Mouse (Mus musculus) testis, adult 2 months (tissue): Measurements from ENCODE around the gene Etv5. TPM values are rescaled to one million over a fixed set of nuclear protein-coding genes. Genes with fewer than 3 reads are reported as not detected.

Experiments used
- H3K27ac ChIP-seq: fragments of 200-500 bp; 2 replicates; pipeline ENCODE4 v1.5.1; 2012; ENCODE audit warnings: low read depth, low read length; ENCODE audit not compliant: control insufficient read depth, insufficient read depth
- H3K27me3 ChIP-seq: fragments of 200-500 bp; 2 replicates; pipeline ENCODE4 v1.6.1; 2012; ENCODE audit warnings: mild to moderate bottlenecking, low read length, moderate library complexity; ENCODE audit not compliant: control insufficient read depth, insufficient read depth
- H3K36me3 ChIP-seq: fragments of 200-500 bp; 2 replicates; pipeline ENCODE4 v1.6.1; 2012; ENCODE audit warnings: mild to moderate bottlenecking, low read length; ENCODE audit not compliant: control insufficient read depth, insufficient read depth
- H3K4me1 ChIP-seq: fragments of 200-500 bp; 2 replicates; pipeline ENCODE4 v1.6.1; 2012; ENCODE audit warnings: low read length; ENCODE audit not compliant: control insufficient read depth, insufficient read depth
- H3K4me3 ChIP-seq: fragments of 200-500 bp; 2 replicates; pipeline ENCODE4 v1.5.1; 2012; ENCODE audit warnings: low read depth, mild to moderate bottlenecking, low read length, moderate library complexity, mixed read lengths; ENCODE audit not compliant: control insufficient read depth
- CTCF ChIP-seq: fragments of 200-500 bp; IDR thresholded peaks from 2 replicates; pipeline ENCODE4 v1.5.1; 2012; ENCODE audit warnings: low read depth, mild to moderate bottlenecking, inconsistent platforms, low read length, moderate library complexity; ENCODE audit not compliant: control insufficient read depth, insufficient read depth, insufficient replicate concordance
- POLR2A ChIP-seq: fragments of 200-500 bp; IDR thresholded peaks from 2 replicates; pipeline ENCODE4 v1.6.1; 2012; ENCODE audit warnings: low read depth, mild to moderate bottlenecking, inconsistent platforms, low read length, moderate library complexity; ENCODE audit not compliant: control insufficient read depth
- polyA plus RNA-seq: library from polyadenylated mRNA; depleted of rRNA; stranded (reverse); fragments of >200 nt; gene quantifications from 2 replicates; pipeline ENCODE4 v1.2.3, GENCODE M21; 2012

Gene Etv5
- polyA plus RNA-seq, 1 experiment: 12.6 TPM

GRCm38 (mm10) chr16:22380981-22381380 lies 58.5 kb downstream of the Etv5 start:
- no peak for TF ChIP-seq POLR2A
- no peak for TF ChIP-seq CTCF
- Histone ChIP-seq H3K27ac (no peak overlapping the region), H3K4me3 (no peak overlapping the region), H3K4me1 (no peaks in the 10 kb centered on the region), H3K27me3 (no peaks in the 10 kb centered on the region), H3K36me3 (no peaks in the 10 kb centered on the region)

- H3K4me3 ChIP-seq: no peak overlapping the region
Observed at GRCm38 (mm10) chr16:22379986-22380385, 59.5 kb downstream of the Etv5 start.

DNA sequence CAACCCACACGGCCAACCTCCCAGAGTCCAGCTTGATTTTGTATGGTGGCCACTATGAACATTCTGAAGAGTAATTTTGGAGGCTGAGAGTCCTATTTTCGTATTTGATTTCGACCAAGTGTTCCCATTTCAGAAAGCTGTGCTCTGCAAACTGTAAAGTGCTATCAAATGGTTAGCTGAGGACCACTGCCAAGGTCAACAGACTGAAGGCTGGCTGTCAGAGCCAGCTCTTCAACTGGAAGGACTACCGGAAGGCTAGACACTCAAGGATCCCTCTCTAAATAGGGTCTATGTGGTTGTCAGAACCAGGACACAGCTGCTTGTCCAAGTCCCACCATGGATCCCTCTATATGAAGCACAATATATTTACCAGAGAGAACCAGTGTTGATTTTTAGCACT lies 60.2 kb downstream of the Etv5 start:
- Histone ChIP-seq H3K27ac (no peak overlapping the region), H3K36me3 (no peaks in the 10 kb centered on the region), H3K4me1 (no peaks in the 10 kb centered on the region), H3K4me3 (no peak overlapping the region), H3K27me3 (no peaks in the 10 kb centered on the region)
- TF ChIP-seq POLR2A (no peak), CTCF (no peak)

More at GRCm38 (mm10) chr16:22379986-22380385, 59.5 kb downstream of the Etv5 start:
- H3K27ac ChIP-seq: no peak overlapping the region
- H3K27me3 ChIP-seq: no peaks in the 10 kb centered on the region
- TF ChIP-seq POLR2A (no peak), CTCF (no peak)
- no peaks in the 10 kb centered on the region for H3K36me3 ChIP-seq
- no peaks in the 10 kb centered on the region for H3K4me1 ChIP-seq

DNA sequence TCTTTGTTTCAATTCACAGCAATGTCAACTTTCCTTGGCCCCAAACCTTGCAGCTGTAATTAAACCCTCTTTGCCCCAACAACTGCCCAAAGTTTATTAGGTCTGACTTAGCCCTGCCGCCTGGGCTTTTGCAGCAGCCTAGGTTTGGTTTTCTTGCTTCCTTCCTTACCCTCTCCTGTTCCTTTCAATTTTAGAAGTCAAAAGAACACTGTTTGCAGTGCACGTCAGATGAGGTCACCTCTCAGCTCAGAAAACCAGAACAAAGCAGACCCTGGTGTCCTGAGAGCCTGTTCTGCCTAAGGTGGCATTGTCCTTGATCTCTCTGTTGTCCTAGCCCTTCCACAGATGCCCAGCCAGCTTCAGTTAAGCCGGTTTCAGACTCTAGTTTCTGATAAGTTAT lies 61.8 kb downstream of the Etv5 start:
- Histone ChIP-seq H3K4me3 (no peak overlapping the region), H3K36me3 (no peaks in the 10 kb centered on the region), H3K27ac (no peak overlapping the region), H3K27me3 (no peaks in the 10 kb centered on the region), H3K4me1 (no peaks in the 10 kb centered on the region)
- TF ChIP-seq CTCF (no peak), POLR2A (no peak)

DNA sequence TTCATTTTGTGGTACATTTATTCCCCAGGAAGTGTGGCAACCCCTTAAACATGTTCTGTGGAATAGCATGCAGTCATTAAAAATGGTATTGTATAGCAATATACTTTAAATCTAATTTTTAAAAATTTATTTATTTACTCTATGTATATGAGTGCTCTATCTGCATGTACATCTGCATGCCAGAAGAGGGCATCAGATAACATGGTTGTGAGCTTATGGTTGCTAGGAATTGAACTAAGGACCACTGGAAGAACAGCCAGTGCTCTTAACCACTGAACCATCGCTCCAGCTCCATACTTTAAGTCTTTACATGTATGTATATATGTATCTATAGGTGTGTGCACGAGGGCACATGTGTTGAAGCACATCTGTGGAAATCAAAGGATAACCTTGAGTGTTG lies 64.6 kb downstream of the Etv5 start:
- Histone ChIP-seq H3K36me3 (no peaks in the 10 kb centered on the region), H3K27me3 (no peaks in the 10 kb centered on the region), H3K27ac (no peak overlapping the region), H3K4me1 (no peaks in the 10 kb centered on the region), H3K4me3 (no peak overlapping the region)
- TF ChIP-seq CTCF (no peak), POLR2A (no peak)

GRCm38 (mm10) chr16:22372701-22373124 lies 66.8 kb downstream of the Etv5 start:
- no peaks in the 10 kb centered on the region for H3K4me1 ChIP-seq
- no peak for TF ChIP-seq CTCF
- TF ChIP-seq POLR2A: no peak
- H3K36me3 ChIP-seq: no peaks in the 10 kb centered on the region
- no peak overlapping the region for H3K27ac ChIP-seq
- no peak overlapping the region for H3K4me3 ChIP-seq
- no peaks in the 10 kb centered on the region for H3K27me3 ChIP-seq

DNA sequence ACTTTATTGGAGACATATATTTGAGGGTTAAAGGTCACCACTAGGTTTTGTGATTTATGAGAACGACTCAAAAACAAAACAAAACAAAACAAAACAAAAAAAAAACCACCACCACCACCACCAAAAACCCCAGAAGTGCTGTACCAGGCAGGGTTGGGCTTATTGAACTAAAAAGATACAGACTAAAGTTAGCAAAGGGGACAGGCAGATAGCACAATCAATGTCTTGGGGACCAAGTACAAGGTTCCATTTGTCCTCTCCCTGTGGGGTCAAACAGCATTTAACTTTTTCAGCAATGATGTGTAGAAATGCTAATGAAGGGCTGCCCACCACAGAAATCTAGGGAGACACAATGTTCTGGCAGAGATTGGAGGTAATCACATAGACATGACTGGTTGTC lies 67.3 kb downstream of the Etv5 start:
- Histone ChIP-seq H3K4me3 (no peak overlapping the region), H3K27ac (no peak overlapping the region), H3K4me1 (no peaks in the 10 kb centered on the region), H3K36me3 (no peaks in the 10 kb centered on the region), H3K27me3 (no peaks in the 10 kb centered on the region)
- TF ChIP-seq POLR2A: no peak
- no peak for TF ChIP-seq CTCF

DNA sequence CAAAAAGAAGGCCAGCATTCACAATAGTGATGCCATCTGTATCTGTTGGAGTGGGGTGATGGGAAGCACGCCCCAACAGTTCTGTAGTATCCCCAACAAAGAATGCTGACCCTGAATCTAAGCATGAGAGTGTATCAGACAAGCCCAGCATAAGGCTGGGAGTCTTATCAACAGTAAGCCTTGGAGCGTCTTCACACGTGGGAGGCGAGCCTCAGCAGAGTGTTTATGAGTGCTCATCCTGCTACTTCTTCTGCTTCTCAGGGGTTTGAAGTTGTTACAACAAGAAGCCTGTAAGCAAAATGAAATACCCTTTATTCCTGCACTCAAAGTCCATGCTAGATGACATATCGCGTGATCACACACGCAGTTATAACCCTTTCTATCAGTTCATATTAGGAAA lies 72.4 kb downstream of the Etv5 start:
- Histone ChIP-seq H3K36me3 (no peaks in the 10 kb centered on the region), H3K27ac (no peak overlapping the region), H3K27me3 (no peaks in the 10 kb centered on the region), H3K4me1 (no peaks in the 10 kb centered on the region), H3K4me3 (no peak overlapping the region)
- TF ChIP-seq POLR2A (no peak), CTCF (no peak)
